Mouse (Mus musculus) monocyte, adult 2 months (primary cell): ENCODE data around the gene Gm20547.
"Not testable (repeated sequence)": the region's sequence is repeated elsewhere in the genome, so short reads cannot be mapped to it uniquely, and the experiment has no call there.

Experiments
- DNase-seq, 2 experiments: peaks; one replicate each; pipeline ENCODE4 v3.0.0; 2022; ENCODE audit warnings: low spot score in 2 of 2, low read depth in 1 of 2

Gm20547 gene

DNA sequence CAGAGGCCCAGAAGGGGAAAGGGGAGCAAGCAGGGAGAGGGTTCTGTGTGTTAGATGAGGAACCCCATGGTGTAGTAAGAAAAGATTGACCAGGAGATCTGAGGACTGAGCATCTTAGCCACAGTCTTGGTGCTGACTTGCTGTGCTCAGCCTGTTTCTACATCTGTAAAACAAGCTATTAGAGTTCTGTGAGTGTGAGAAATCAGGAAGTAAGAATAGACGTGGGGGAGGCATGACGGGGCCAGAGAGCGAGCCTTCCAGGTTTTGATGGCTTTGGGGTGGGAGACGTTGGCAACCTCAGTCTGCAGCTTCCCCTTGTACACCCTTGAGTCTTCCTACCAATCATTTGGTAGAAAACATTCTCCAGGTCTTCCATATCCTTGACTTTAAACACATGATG, 23.2 kb downstream of the Gm20547 start:
- DNase-seq: no peak

- no peak for DNase-seq
Observed at GRCm38 (mm10) chr17:34855825-34856224, 26.0 kb downstream of the Gm20547 start.

DNA sequence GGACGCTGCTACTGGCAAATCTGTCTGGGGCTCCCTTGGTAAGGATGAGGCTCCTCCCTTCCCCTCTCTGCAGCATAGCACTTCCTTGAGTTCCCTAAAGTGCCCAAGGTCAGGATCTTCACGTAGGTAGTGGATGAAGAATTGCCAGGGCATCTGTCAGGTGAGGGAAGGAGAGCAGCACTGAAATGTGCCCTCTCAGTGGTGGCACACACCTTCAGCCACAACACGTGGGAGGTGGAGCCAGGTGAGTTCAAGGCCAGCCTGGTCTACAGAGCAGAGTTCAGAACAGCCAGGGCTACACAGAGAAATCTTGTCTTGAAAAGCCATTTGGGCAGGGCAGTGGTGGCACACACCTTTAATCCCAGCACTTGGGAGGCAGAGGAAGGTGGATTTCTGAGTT, 27.1 kb downstream of the Gm20547 start:
- no peak for DNase-seq

DNA sequence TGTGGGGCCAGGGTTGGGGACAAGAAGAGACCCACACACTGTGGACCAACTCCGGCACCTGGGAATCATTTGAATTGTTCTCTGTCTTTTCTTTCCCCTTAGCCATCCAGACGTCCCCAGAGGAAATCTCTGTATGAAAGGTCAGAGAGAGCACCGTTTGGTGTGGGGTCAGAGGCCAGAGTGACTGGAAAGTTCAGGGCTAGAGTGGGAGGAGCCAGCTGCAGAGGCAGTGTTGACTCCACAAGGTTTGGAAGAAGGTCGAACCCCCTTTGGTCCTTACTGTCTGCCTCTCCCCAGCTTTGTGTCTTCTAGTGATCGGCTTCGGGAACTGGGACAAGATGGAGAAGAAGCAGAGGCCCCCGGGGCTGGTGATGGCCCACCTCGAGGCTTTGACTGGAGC, 28.3 kb downstream of the Gm20547 start:
- DNase-seq: no peak

- no peak for DNase-seq
Observed at GRCm38 (mm10) chr17:34850517-34851125, 31.2 kb downstream of the Gm20547 start.

GRCm38 (mm10) chr17:34849722-34850516, 31.9 kb downstream of the Gm20547 start, which contains the start of the genes Skiv2l and Nelfe:
Gene Skiv2l, minus strand, starts transcription at chr17:34850210.
Gene Nelfe, plus strand, starts transcription at chr17:34850391.
- DNase-seq: peak; percentile 93 to 97

DNA sequence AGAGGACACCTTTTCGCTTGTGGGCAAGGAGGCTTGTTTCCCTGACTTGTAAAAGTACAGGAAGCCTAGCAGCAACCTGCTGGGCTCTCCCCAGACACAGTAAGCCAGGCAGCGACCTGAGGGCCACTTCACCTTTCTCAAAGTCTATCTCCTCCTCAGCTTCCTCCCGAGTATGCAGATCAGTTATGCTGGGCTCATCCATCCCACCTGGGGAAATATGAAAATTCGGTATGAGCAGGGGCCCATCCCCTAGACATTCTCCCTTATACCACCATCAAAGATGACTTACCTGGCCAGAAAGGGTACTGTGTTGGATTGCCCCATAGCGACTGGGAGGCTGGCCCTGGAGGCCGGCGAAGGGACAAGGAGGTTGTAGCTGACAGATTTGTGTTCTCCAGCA, 34.2 kb downstream of the Gm20547 start:
- no peak for DNase-seq

- DNase-seq: no peak
Observed at GRCm38 (mm10) chr17:34847192-34847591, 34.6 kb downstream of the Gm20547 start.

GRCm38 (mm10) chr17:34844884-34845283, 37.0 kb downstream of the Gm20547 start:
- DNase-seq: no peak

DNA sequence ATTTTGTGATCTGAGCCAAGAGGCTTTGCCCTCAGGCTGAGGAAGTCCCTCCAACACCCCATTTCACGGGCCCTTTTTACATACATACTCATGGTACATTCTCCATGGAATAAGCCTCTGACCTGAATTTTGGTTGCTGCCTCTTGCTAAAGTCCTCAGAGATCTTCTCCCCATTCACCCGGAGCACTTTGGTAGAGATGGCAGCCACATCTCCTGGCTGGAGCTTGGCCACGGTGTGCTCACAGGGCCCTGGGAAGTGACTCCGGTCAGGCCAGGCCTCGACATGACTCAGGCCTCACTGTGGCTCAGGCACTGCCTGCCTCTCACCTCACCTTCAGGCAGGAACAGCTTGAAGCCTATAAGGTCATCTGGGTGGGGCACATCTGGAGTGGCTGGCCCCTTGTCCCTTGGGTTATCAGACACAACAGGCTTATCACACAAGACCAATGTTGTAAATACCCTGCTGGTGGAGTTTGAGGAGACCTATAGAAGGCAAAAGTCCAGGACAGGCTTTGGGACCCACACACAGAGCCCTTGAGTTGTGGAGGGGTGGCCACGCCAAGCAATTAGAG, 41.0 kb downstream of the Gm20547 start:
- DNase-seq: no peak

DNA sequence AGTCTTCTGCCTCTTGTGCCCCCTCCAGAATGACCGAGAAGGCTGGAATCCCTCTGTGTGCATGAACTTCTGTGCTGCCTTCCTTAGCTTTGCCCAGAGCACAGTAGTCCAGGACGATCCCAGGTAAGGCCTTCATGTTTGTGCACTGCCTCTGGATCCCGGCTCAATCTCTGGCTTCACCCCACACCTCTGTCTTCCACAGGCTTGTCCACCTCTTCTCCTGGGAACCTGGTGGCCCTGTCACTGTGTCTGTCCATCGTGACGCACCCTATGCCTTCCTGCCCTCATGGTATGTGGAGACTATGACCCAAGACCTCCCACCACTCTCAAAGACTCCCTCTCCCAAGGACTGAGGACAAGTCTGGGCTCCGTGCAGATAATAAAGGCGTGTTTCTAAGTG, 43.1 kb downstream of the Gm20547 start:
- DNase-seq: no peak

GRCm38 (mm10) chr17:34837464-34838324, 44.1 kb downstream of the Gm20547 start:
- no peak for DNase-seq

DNA sequence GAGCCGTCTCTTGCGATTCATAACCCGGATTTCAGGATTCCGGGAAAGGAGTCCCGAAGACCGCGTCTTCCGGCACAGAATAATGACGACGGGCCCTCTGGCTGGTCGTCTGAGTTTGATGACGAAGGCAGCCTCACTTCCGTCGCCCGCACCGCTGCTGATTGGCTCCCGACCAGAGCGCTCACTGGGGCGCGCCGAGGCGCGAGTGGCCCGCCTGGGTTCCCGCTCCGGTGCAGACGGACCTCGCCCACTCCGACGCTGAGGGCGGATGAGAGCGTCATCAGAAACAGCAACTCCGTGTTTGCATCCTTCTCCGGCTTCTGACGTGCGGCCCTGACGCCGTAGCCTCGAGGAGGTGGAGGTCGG, 45.0 kb downstream of the Gm20547 start, which contains the start of the genes Stk19 and Dxo:
Gene Stk19 (minus strand): TSS at position 90 of the 366 bp plus-strand sequence.
Gene Dxo (plus strand): TSS at position 164 of the 366 bp plus-strand sequence.
- peak; percentile 81 to 90 for DNase-seq

DNA sequence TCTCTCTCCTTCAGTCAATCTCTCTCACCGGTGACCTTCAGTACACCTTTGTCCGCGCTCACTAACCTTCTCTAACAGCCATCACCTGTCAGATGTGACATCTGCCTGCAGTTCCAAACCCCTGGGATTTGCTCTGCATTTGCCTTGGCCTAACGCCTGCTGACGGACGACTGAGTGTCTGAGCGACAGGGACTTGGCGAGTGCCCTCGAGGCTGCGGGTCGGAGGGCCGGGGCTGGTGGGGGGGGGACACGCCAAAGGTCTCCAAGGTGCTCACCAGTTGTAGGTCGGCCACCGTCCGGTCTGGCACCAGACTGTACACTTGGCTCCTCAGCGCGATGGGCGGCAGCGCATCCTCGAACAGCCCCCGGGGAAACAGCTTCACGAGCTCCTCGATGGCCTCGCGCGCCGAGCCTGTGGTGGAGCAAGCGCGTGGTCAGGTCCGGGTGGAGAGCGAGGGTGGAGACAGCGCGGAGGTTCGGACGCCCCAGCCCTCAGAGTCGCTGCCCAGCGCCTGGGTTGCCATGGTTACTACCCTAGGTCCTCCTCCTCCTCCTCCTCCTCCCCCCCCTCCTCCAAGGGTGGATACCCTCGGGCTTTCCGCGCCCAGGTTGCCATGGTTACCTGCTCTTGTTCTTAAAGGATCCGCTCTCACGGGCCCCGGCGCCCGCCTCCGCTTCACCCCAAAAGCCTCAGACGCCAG, 45.5 kb downstream of the Gm20547 start:
- DNase-seq: no peak

DNA sequence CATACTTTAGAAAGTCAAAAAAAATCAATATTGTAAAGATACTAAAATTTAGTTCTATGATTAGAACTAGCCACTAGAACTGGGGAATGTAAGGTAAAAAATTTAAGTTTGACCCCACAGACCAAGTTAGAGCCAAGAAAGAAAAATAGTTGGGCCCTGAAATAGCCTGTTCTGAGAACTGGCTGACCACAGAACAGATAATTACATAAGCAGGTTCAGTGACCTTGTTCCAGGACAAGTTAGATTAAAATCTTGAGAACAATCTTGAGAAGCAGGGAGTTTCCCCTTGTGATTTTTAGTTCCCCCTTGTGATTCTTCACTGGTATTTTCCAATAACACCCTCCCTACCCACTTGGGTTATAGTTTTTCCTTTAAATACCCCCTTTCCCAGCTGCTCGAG, 51.1 kb downstream of the Gm20547 start:
- not testable (repeated sequence) for DNase-seq

DNA sequence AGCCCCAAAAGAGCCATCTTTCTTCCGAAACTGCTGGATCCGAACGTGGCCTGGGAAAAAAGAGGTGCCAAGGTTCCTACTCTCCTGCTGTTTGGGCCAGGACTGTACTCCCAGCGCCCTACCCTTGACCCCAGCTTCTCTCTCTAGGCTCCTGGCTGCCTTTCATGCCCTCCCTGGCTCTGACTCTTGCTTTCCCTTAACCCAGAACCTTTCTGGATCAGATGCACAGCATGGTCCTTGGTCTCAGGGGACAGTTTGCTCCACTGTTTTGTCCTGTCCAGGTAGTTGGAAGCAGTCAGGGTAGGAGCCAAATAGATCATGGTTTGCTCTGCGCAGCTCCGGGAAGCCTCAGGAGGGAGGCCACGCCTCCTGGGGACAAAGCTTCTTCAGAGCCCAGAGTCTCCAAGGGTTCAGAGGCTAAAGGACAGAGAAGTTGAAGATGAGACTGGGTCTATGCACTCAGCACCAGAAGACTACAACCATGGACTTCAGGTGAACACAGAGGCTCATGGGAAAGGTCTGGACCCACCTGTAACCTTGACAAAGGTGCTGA, 66.9 kb downstream of the Gm20547 start:
- DNase-seq: no peak

DNA sequence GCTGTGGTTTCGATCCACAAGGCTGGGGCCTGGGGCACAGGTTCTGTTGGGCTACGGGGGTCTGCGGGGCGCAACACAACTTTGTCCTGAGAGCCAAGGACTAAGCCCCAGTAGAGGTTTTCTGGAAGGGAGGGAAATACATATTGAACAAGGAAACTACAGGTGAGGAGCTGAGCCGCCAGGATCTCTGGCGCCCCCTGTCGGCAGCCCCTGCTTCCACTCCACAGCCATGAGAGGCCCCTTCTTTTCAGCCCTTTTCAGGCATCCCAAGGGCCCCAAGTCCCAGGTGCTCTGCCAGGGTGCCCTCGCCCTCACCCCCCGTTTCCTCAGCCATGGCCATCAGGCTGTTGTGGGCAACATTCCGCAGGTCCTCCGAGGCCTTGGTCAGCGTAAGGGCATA, 68.1 kb downstream of the Gm20547 start:
- not testable (repeated sequence) for DNase-seq

- DNase-seq: no peak
Observed at GRCm38 (mm10) chr17:34811275-34811674, 70.6 kb downstream of the Gm20547 start.

- not testable (repeated sequence) for DNase-seq
Observed at GRCm38 (mm10) chr17:34810811-34811210, 71.0 kb downstream of the Gm20547 start.

DNA sequence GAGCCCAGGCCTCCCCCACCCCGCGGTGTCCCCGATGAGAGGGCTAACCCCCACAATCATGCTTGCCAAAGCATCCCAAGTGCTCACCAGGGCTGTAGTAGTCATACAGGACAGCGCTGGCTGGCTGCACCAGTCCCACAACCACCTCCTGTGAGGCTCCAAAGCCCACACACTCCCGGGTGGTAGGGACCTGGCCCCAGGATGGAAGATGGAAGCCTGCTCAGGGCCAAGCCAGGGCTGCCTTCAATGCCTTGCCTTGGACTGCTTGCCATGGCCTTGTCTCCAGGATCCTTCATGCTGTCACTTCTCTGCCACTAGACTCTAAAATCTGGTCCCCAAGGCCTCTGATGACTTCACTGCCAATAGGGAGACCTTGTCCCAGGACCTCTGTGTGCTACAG, 71.4 kb downstream of the Gm20547 start:
- not testable (repeated sequence) for DNase-seq
